Mouse (Mus musculus) layer of hippocampus, adult 18-20 months (tissue): ENCODE data around the gene Slc23a2. TPM values are rescaled to one million over a fixed set of nuclear protein-coding genes. Genes with fewer than 3 reads are reported as not detected.

ENCODE experiments used
- DNase-seq, 2 experiments: peaks; one replicate each; pipeline ENCODE4 v3.0.0; 2022; ENCODE audit warnings: low spot score in 2 of 2
- total RNA-seq, 2 experiments: library from RNA; stranded (reverse); gene quantifications; 2 replicates each; pipeline ENCODE4 v1.2.3; 2021

Gene Slc23a2
- total RNA-seq, 2 experiments from 2014 or later, result 96.8 to 103 TPM

GRCm38 (mm10) chr2:132051798-132052197 lies 93.1 kb downstream of the Slc23a2 start:
- DNase-seq, result no peak

DNA sequence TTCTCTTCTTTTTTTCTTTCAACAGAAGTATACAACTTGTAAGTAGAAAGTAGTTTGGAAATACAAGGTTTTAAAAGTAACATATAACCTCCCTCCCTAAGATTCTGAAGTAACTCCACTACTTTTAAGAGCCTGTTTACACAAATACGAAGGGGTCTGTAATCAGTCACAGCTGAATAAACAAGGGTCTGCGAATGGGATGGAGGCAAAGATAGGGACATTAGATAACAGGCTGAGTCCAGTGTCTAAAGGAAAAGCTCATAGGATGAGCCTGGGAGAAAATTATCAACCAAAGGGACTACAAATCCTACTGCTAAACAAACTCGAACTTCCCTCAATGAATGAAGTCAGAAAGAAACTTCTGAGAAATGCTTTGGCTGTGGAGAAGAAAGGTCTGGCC lies 95.0 kb downstream of the Slc23a2 start:
- DNase-seq, result no peak

DNA sequence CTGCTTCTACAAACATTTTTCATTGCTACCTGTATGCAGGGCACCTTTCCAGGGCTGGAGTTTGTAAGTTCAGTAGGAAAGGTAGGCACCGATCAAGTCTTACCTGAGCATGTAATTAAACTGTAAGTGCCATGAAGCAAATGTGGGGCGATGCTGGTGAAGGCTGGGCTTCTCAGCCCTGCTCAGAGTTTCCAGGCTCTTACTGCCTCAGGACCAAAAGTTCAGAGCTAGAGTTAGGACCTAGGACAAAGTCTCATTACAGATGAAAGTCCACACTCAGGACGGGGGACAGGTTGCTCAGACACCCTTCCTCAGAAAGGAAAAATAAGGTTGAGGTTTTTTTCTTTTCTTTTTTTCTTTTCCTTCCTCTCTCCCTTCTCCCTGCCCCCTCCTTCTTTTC lies 95.4 kb downstream of the Slc23a2 start:
- no peak for DNase-seq

DNA sequence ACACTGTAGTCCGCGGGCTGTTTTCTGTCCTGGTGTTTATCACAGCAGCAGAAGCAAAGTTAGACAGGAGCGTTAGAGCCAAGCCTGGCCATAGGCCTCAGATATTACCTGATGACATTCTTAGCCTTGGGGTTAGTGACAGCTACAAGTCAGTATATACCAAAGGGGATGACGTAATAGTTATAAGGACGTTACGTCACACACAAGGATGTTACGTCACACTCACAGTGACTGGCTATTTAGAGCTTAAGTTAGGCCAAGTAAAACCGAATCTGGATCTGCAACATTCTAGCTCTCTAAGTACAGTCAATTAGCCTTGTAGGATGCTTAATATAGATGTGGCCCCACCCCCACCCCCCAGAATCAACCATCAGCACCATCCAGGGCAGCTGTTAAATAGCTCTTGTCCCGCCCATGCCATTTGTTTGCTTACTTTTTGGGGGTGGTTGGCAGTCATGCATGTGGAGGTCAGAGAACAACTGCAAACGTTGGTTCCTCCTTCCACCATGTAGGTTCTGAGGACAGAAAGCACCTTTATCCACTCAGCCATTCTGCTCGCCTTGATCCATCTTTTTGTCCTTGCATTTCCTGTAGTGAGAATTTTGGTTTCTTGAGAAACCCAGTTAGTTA lies 96.7 kb downstream of the Slc23a2 start:
- DNase-seq, result no peak

GRCm38 (mm10) chr2:132047364-132047763 lies 97.5 kb downstream of the Slc23a2 start:
- DNase-seq, result no peak

GRCm38 (mm10) chr2:132046659-132047058 lies 98.2 kb downstream of the Slc23a2 start:
- no peak for DNase-seq

GRCm38 (mm10) chr2:132044320-132045274 lies 100.3 kb downstream of the Slc23a2 start:
- no peak for DNase-seq

GRCm38 (mm10) chr2:132043101-132043621 lies 101.7 kb downstream of the Slc23a2 start:
- peak; percentile 42 to 63 for DNase-seq

- DNase-seq, result no peak
These were observed 105.0 kb downstream of the Slc23a2 start for GRCm38 (mm10) chr2:132039894-132040293.

- DNase-seq, result no peak
These were observed 108.6 kb downstream of the Slc23a2 start for GRCm38 (mm10) chr2:132036326-132036725.

- DNase-seq, result no peak
These were observed 109.5 kb downstream of the Slc23a2 start for GRCm38 (mm10) chr2:132035470-132035835.

- no peak for DNase-seq
These were observed 110.1 kb downstream of the Slc23a2 start for GRCm38 (mm10) chr2:132034590-132035469.

DNA sequence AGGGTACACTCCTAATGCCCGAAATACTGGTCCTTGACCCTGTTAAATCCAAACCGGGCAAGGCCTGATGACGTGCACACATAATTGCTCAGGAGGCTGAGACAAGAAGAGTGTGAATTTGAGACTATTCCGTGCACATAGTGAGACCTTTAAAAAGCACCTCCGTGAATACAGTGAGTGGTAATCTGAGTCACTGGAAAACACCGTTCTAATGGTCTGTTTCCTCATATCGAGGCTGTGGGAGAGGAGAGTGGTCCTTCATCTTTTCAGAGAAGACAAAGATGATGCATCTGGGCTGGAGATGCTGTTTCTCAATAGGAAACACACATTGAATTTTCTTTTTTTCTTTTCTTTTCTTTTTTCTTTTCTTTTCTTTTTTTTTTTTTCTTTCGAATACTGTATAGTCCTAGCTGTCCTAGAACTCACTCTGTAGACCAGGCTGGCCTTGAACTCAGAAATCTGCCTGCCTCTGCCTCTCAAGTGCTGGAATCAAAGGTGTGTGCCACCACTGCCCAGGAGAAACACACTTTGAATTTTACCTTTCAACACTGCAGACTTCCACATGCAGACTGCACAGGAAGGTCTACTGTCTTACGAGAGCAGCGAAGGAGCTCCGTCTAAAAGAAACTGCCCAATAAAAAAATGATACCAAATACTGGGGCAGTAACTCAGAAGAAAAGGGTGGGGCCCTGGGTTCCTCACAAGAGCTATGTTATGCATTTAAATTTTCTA lies 113.4 kb downstream of the Slc23a2 start:
- DNase-seq, result no peak

DNA sequence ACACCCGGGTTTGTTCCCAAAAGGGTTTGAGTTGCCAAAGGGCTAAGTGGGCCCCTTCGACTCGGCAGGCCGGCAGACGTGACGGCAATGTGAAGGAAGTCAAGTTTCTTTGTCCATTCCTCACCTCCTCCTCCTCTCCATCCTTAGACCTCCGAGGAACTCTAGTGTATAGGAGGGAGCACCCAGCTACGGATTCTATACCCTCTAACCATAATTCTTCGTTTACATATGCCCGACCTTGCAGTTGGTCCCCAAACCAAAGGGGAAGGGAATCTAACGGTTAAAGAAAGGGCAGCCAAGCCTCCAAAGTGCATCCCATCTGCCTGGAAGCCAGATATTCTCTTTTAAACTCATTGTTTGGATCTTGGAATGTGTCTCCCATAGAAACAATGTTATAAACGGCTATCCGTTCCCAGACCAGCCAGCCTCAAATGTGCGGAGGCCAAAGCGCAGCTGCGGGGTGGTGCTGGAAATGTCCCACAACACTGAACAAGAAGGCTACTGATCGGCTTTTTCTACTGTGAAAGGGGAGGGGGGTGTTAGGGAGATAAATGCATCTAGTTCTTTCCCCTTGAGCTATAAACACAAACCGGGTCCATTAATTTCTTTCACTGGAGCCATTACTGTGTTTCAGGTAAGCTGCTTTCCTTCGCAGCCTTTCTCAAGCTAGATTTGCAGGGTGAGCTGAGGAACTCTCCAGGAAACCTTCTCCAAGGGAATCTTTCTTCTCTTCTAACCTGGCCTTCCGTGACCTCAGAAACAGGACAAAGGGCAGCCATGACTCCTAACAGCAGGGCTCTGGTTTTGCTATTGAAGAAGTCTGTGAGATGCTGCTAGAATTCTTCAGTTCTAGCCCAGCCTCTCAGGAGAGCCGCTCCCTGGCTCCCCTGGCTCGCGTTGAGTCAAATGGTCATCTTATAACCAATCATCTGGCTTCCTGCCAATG lies 114.2 kb downstream of the Slc23a2 start:
- DNase-seq, result peak in 1 of 2 experiments; percentile 46

GRCm38 (mm10) chr2:132029646-132030417 lies 115.1 kb downstream of the Slc23a2 start, which contains the start of gene Rassf2:
TSS of gene Rassf2 (minus strand) at chr2:132030258.
- DNase-seq, result peak; percentile 60 to 83

DNA sequence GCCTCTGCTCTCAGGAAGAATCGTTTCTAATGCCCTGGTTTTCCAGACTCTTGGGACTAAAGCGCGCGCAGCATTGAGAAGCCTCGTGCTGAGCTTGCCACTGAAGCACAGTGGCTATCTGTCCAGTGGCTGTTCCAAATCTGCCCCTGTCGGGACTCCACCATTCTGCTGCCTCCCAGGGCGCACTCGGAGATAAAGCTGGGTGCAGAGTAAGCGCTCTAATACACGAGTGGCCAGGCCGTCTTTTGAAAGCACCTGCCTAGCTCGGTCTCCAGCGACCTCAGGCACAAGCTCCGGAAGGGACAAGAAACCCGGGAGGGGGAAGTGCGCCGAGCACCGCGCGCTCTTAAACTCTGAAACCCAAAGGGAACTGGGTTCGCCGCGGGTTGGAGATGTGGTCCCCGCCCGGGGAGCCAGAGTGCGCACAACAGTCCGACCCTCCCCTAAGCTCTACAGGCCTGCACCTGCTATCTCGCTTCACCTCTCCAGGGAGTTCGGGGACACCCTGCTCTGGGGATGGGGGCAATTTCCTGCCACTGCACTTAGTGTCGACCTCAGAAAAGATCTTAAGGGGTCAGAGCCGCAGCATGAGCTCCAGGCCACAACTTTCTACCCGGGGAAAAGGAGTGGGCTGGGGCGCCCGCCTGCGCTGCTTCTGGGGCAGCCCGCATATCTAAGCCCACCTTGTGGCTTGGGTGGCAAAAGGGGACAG lies 115.9 kb downstream of the Slc23a2 start:
- DNase-seq, result no peak

DNA sequence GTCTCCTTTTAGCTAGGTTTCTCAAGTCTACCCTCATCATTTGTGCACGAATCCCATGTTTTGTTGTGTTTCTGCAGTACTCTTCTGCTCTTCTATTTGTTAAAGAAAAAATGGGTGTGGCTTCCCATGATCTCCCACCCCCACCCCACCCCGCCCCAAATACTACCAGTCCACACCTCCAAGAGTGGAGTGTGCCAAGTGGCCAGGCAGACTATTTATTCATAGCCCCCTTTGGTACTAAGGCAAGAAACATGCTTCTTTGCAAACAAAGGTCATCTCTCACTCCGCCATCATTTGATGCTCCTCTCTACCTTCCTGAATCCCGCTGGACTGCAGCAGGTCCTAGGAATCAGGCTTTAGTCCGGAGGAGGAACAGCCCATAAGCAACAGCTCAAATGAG lies 116.8 kb downstream of the Slc23a2 start:
- no peak for DNase-seq

DNA sequence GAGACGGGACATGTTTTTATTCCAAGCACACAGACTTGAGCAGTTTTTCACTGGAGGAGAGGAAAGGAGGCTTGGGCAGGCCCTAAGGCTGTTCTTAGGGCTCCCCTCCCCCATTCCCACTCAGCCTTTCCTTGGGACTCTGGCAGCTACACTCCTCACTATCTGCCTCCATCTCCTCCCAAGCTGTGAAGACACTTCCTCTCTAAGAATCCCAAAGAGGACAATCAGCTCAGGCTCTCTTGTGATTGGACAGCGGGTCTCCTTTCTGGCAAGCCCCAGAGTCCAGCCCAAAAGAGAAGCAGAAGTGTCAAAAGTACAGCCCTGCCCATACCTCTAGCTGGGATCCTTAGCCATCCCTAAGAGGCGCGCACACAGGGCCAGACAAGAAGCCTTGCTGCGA lies 117.5 kb downstream of the Slc23a2 start:
- DNase-seq, result no peak
